Mouse (Mus musculus) hindbrain, embryonic 16.5 days (tissue): ENCODE measurements around the gene Mmp19. TPM values are rescaled to one million over a fixed set of nuclear protein-coding genes. Genes with fewer than 3 reads are reported as not detected.

ENCODE experiments used
- ATAC-seq: fragments of 200-750 bp; cut with Nextera tagmentation; 2 replicates; pipeline ENCODE4 v1.8.0; 2017; ENCODE audit warnings: moderate TSS enrichment, moderate library complexity
- H3K27ac ChIP-seq: fragments of 300-500 bp; sonication (generic); 2 replicates; pipeline ENCODE4 v1.5.1; 2014; ENCODE audit warnings: low read depth, mild to moderate bottlenecking, control low read depth, low read length, moderate library complexity
- H3K27me3 ChIP-seq: fragments of 300-500 bp; sonication (generic); replicated peaks from 2 replicates; pipeline ENCODE4 v1.6.1; 2014; ENCODE audit warnings: low read length; ENCODE audit not compliant: control insufficient read depth, insufficient read depth
- H3K36me3 ChIP-seq: fragments of 300-500 bp; sonication (generic); 2 replicates; pipeline ENCODE4 v1.6.1; 2014; ENCODE audit warnings: mild to moderate bottlenecking, low read length, moderate library complexity, mixed read lengths; ENCODE audit not compliant: control insufficient read depth, insufficient read depth
- H3K4me1 ChIP-seq: fragments of 300-500 bp; sonication (generic); 2 replicates; pipeline ENCODE4 v1.6.1; 2014; ENCODE audit warnings: low read depth, low read length; ENCODE audit not compliant: control insufficient read depth, insufficient read depth
- H3K4me2 ChIP-seq: fragments of 300-500 bp; sonication (generic); 2 replicates; pipeline ENCODE4 v1.6.1; 2014; ENCODE audit warnings: mild to moderate bottlenecking, low read length, control low read depth, moderate library complexity
- H3K4me3 ChIP-seq: fragments of 300-500 bp; sonication (generic); 2 replicates; pipeline ENCODE4 v1.5.1; 2014; ENCODE audit warnings: mild to moderate bottlenecking, low read length, control low read depth, moderate library complexity
- H3K9ac ChIP-seq: fragments of 300-500 bp; sonication (generic); 2 replicates; pipeline ENCODE4 v1.6.1; 2014; ENCODE audit warnings: low read depth, mild to moderate bottlenecking, control low read depth, low read length, moderate library complexity
- H3K9me3 ChIP-seq: fragments of 300-500 bp; sonication (generic); 2 replicates; pipeline ENCODE4 v1.6.1; 2014; ENCODE audit warnings: mild to moderate bottlenecking, low read length, moderate library complexity; ENCODE audit not compliant: control insufficient read depth
- WGBS: fragments of 180-500 bp; shearing (Covaris S2); extraction: QIAGEN DNeasy Blood & Tissue Kit; methylation state at CpG from one replicate; pipeline ENCODE4 v1.1.7; 2014; 5-methylcytosine and 5-hydroxymethylcytosine counted together
- polyA plus RNA-seq: library from polyadenylated mRNA; unstranded; fragments of >200 nt; fragmentation: Nextera tagmentation; extraction: Ambion mirVana; gene quantifications from 2 replicates; pipeline ENCODE4 v1.2.1, GENCODE M21; 2015

Gene Mmp19
- polyA plus RNA-seq, result 0.45 and 0.74 TPM in 2 replicates

GRCm38 (mm10) chr10:128790398-128791124, at the start of gene Mmp19:
Gene Mmp19 (plus strand): TSS chr10:128790910.
- Histone ChIP-seq H3K9ac (no peak within 1 kb of the TSS), H3K36me3 (no peaks in the 10 kb centered on the region), H3K4me1 (no peaks in the 10 kb centered on the region), H3K4me3 (no peak within 1 kb of the TSS), H3K27me3 (no peaks in the 10 kb centered on the region), H3K4me2 (no peak within 1 kb of the TSS), H3K9me3 (no peaks in the 10 kb centered on the region), H3K27ac (no peak within 1 kb of the TSS)
- 64% methylated on average over 7 of the region's 7 CpGs for WGBS
- ATAC-seq, result no peak

GRCm38 (mm10) chr10:128742616-128743015, 48.1 kb upstream of the Mmp19 start:
- Histone ChIP-seq H3K4me1 (peaks cover 21% of the 10 kb centered on the region), H3K27ac (no peak overlapping the region), H3K36me3 (no peaks in the 10 kb centered on the region), H3K4me2 (peak overlapping the region; percentile 95; the same call in 1 of the 2 replicates), H3K9me3 (no peaks in the 10 kb centered on the region), H3K27me3 (peaks cover 5% of the 10 kb centered on the region; the same call in 1 of the 2 replicates), H3K9ac (no peak overlapping the region), H3K4me3 (no peak overlapping the region)
- WGBS, result 42% methylated on average over 4 of the region's 4 CpGs
- no peak for ATAC-seq

- no peak for ATAC-seq
- Histone ChIP-seq H3K9ac (peak overlapping the region; percentile 83), H3K4me2 (peak overlapping the region; percentile 95), H3K9me3 (no peaks in the 10 kb centered on the region), H3K27me3 (peaks cover 5% of the 10 kb centered on the region; the same call in 1 of the 2 replicates), H3K4me1 (peaks cover 21% of the 10 kb centered on the region), H3K27ac (no peak overlapping the region), H3K4me3 (peak overlapping the region; percentile 70), H3K36me3 (no peaks in the 10 kb centered on the region)
- 9% methylated on average over 7 of the region's 7 CpGs for WGBS
These were observed 47.5 kb upstream of the Mmp19 start for GRCm38 (mm10) chr10:128743235-128743634.

GRCm38 (mm10) chr10:128743791-128744191, 46.9 kb upstream of the Mmp19 start:
- peak; percentile 21 for ATAC-seq
- Histone ChIP-seq H3K4me2 (peak overlapping the region; percentile 95), H3K4me3 (peak overlapping the region; percentile 70), H3K9me3 (no peaks in the 10 kb centered on the region), H3K36me3 (no peaks in the 10 kb centered on the region), H3K4me1 (peaks cover 21% of the 10 kb centered on the region), H3K27ac (peak overlapping the region; percentile 66), H3K9ac (peak overlapping the region; percentile 83), H3K27me3 (peaks cover 5% of the 10 kb centered on the region; the same call in 1 of the 2 replicates)
- WGBS, result 0% methylated on average over 30 of the region's 37 CpGs

GRCm38 (mm10) chr10:128744211-128744610, 46.5 kb upstream of the Mmp19 start:
- Histone ChIP-seq H3K4me2 (peak overlapping the region; percentile 95), H3K4me3 (peak overlapping the region; percentile 70), H3K36me3 (no peaks in the 10 kb centered on the region), H3K4me1 (peaks cover 22% of the 10 kb centered on the region), H3K9ac (peak overlapping the region; percentile 83), H3K9me3 (no peaks in the 10 kb centered on the region), H3K27me3 (peaks cover 5% of the 10 kb centered on the region; the same call in 1 of the 2 replicates), H3K27ac (no peak overlapping the region)
- no peak for ATAC-seq
- 20% methylated on average over 8 of the region's 8 CpGs for WGBS

- peak within 1 kb of the TSS; percentile 66 for H3K27ac ChIP-seq
- no peak for ATAC-seq
These were observed 45.8 kb upstream of the Mmp19 start, which contains the start of gene Dgka for GRCm38 (mm10) chr10:128744680-128745601. Gene Dgka (minus strand): TSS chr10:128744855.

GRCm38 (mm10) chr10:128745946-128746613, 44.6 kb upstream of the Mmp19 start:
- Histone ChIP-seq H3K27ac (no peak overlapping the region), H3K9me3 (no peaks in the 10 kb centered on the region), H3K9ac (no peak overlapping the region), H3K36me3 (no peaks in the 10 kb centered on the region), H3K27me3 (peaks cover 5% of the 10 kb centered on the region; the same call in 1 of the 2 replicates), H3K4me2 (no peak overlapping the region), H3K4me3 (no peak overlapping the region), H3K4me1 (peaks cover 32% of the 10 kb centered on the region)
- 93% methylated on average over 10 of the region's 10 CpGs for WGBS
- no peak for ATAC-seq

More at GRCm38 (mm10) chr10:128744680-128745601, 45.8 kb upstream of the Mmp19 start, which contains the start of gene Dgka:
- Histone ChIP-seq H3K4me2 (peak within 1 kb of the TSS; percentile 95), H3K9me3 (no peaks in the 10 kb centered on the region), H3K27me3 (peaks cover 5% of the 10 kb centered on the region; the same call in 1 of the 2 replicates), H3K36me3 (no peaks in the 10 kb centered on the region), H3K4me1 (peaks cover 28% of the 10 kb centered on the region), H3K9ac (peak within 1 kb of the TSS; percentile 83), H3K4me3 (peak within 1 kb of the TSS; percentile 70)
- 18% methylated on average over 18 of the region's 18 CpGs for WGBS

- Histone ChIP-seq H3K9me3 (no peaks in the 10 kb centered on the region), H3K36me3 (no peaks in the 10 kb centered on the region), H3K4me1 (peaks cover 32% of the 10 kb centered on the region), H3K27me3 (peaks cover 5% of the 10 kb centered on the region; the same call in 1 of the 2 replicates), H3K27ac (peak overlapping the region; percentile 92), H3K4me2 (peak overlapping the region; percentile 95), H3K4me3 (peak overlapping the region; percentile 79), H3K9ac (peak overlapping the region; percentile 89)
- ATAC-seq, result no peak
- WGBS, result 45% methylated on average over 9 of the region's 9 CpGs
These were observed 43.6 kb upstream of the Mmp19 start for GRCm38 (mm10) chr10:128746972-128747645.
